Mouse (Mus musculus) lung, postnatal 10 days (tissue): ENCODE results near the gene Magi2.

ENCODE experiments used
- DNase-seq: peaks from one replicate; pipeline ENCODE4 v3.0.0; 2021

Magi2 gene

GRCm38 (mm10) chr5:20620596-20621511 is 1394.0 kb downstream of the Magi2 start:
- peak; percentile 54 for DNase-seq

GRCm38 (mm10) chr5:20622417-20622816 is 1395.6 kb downstream of the Magi2 start:
- DNase-seq = no peak

- no peak for DNase-seq
Measured at GRCm38 (mm10) chr5:20622837-20623573, 1396.2 kb downstream of the Magi2 start.

- no peak for DNase-seq
Measured at GRCm38 (mm10) chr5:20625117-20625516, 1398.3 kb downstream of the Magi2 start.

GRCm38 (mm10) chr5:20628954-20629601 is 1402.2 kb downstream of the Magi2 start:
- no peak for DNase-seq

GRCm38 (mm10) chr5:20634046-20634769 is 1407.4 kb downstream of the Magi2 start:
- no peak for DNase-seq

GRCm38 (mm10) chr5:20634822-20635221 is 1408.0 kb downstream of the Magi2 start:
- no peak for DNase-seq

- DNase-seq = peak; percentile 18
Measured at GRCm38 (mm10) chr5:20637300-20637989, 1410.6 kb downstream of the Magi2 start.

GRCm38 (mm10) chr5:20642196-20642595 is 1415.4 kb downstream of the Magi2 start:
- no peak for DNase-seq

GRCm38 (mm10) chr5:20643741-20644140 is 1416.9 kb downstream of the Magi2 start:
- DNase-seq = no peak

GRCm38 (mm10) chr5:20646947-20647346 is 1420.1 kb downstream of the Magi2 start:
- DNase-seq = no peak

- DNase-seq = no peak
Measured at GRCm38 (mm10) chr5:20653425-20654185, 1426.8 kb downstream of the Magi2 start.

GRCm38 (mm10) chr5:20654766-20655472 is 1428.1 kb downstream of the Magi2 start:
- no peak for DNase-seq

GRCm38 (mm10) chr5:20657056-20657455 is 1430.2 kb downstream of the Magi2 start:
- no peak for DNase-seq

- no peak for DNase-seq
Measured at GRCm38 (mm10) chr5:20667601-20668000, 1440.8 kb downstream of the Magi2 start.

GRCm38 (mm10) chr5:20668736-20669355 is 1442.0 kb downstream of the Magi2 start:
- DNase-seq = no peak

GRCm38 (mm10) chr5:20669456-20669855 is 1442.6 kb downstream of the Magi2 start:
- no peak for DNase-seq

- DNase-seq = peak; percentile 18
Measured at GRCm38 (mm10) chr5:20671826-20672225, 1445.0 kb downstream of the Magi2 start.

GRCm38 (mm10) chr5:20674523-20674922 is 1447.7 kb downstream of the Magi2 start:
- no peak for DNase-seq

GRCm38 (mm10) chr5:20675163-20675665 is 1448.4 kb downstream of the Magi2 start:
- DNase-seq = no peak
